Mouse (Mus musculus) embryo, embryonic 11 days (tissue): ENCODE results near the gene Matk.
A peak's percentile ranks its signal among the peaks of the same experiment; 100 is the strongest.

Source experiments
- DNase-seq: peaks from one replicate; pipeline ENCODE4 v3.0.0-alpha.2; 2015

Gene Matk

GRCm38 (mm10) chr10:81244146-81244545, 8.6 kb upstream of the Matk start:
- no peak for DNase-seq

- peak; percentile 81 for DNase-seq
These were observed 8.1 kb upstream of the Matk start for GRCm38 (mm10) chr10:81244595-81244994.

GRCm38 (mm10) chr10:81245166-81245565, 7.6 kb upstream of the Matk start:
- no peak for DNase-seq

- no peak for DNase-seq
These were observed 4.9 kb upstream of the Matk start for GRCm38 (mm10) chr10:81247804-81248203.

- no peak for DNase-seq
These were observed 3.3 kb upstream of the Matk start for GRCm38 (mm10) chr10:81249442-81249841.

- DNase-seq, result no peak
These were observed 2.2 kb downstream of the Matk start for GRCm38 (mm10) chr10:81254886-81255285.

GRCm38 (mm10) chr10:81257158-81258039, 4.7 kb downstream of the Matk start:
- DNase-seq, result peak; percentile 57

GRCm38 (mm10) chr10:81259225-81259884, 6.6 kb downstream of the Matk start:
- DNase-seq, result no peak

GRCm38 (mm10) chr10:81261025-81261424, 8.3 kb downstream of the Matk start:
- no peak for DNase-seq

GRCm38 (mm10) chr10:81265540-81265939, 12.8 kb downstream of the Matk start:
- no peak for DNase-seq

- peak; percentile 100 for DNase-seq
These were observed 13.7 kb downstream of the Matk start, which contains the start of the genes Mrpl54 and Apba3 for GRCm38 (mm10) chr10:81266211-81267105. Gene Mrpl54, minus strand, starts transcription at chr10:81266934. Gene Apba3, plus strand, starts transcription at chr10:81266960.

GRCm38 (mm10) chr10:81268056-81268455, 15.3 kb downstream of the Matk start:
- peak; percentile 92 for DNase-seq

GRCm38 (mm10) chr10:81268643-81269412, 16.1 kb downstream of the Matk start:
- DNase-seq, result no peak

- no peak for DNase-seq
These were observed 19.6 kb downstream of the Matk start for GRCm38 (mm10) chr10:81272356-81272755.

- no peak for DNase-seq
These were observed 21.1 kb downstream of the Matk start for GRCm38 (mm10) chr10:81273842-81274241.

GRCm38 (mm10) chr10:81277676-81278075, 24.9 kb downstream of the Matk start:
- no peak for DNase-seq

- DNase-seq, result peak; percentile 51
These were observed 26.8 kb downstream of the Matk start for GRCm38 (mm10) chr10:81279496-81279895.

GRCm38 (mm10) chr10:81284189-81284588, 31.5 kb downstream of the Matk start:
- DNase-seq, result no peak

GRCm38 (mm10) chr10:81284719-81285118, 32.0 kb downstream of the Matk start:
- DNase-seq, result no peak

GRCm38 (mm10) chr10:81285694-81286450, 33.1 kb downstream of the Matk start:
- peak; percentile 96 for DNase-seq

- no peak for DNase-seq
These were observed 33.9 kb downstream of the Matk start for GRCm38 (mm10) chr10:81286586-81286985.
